Mouse (Mus musculus): ENCODE measurements around the gene Megf8.

DNA sequence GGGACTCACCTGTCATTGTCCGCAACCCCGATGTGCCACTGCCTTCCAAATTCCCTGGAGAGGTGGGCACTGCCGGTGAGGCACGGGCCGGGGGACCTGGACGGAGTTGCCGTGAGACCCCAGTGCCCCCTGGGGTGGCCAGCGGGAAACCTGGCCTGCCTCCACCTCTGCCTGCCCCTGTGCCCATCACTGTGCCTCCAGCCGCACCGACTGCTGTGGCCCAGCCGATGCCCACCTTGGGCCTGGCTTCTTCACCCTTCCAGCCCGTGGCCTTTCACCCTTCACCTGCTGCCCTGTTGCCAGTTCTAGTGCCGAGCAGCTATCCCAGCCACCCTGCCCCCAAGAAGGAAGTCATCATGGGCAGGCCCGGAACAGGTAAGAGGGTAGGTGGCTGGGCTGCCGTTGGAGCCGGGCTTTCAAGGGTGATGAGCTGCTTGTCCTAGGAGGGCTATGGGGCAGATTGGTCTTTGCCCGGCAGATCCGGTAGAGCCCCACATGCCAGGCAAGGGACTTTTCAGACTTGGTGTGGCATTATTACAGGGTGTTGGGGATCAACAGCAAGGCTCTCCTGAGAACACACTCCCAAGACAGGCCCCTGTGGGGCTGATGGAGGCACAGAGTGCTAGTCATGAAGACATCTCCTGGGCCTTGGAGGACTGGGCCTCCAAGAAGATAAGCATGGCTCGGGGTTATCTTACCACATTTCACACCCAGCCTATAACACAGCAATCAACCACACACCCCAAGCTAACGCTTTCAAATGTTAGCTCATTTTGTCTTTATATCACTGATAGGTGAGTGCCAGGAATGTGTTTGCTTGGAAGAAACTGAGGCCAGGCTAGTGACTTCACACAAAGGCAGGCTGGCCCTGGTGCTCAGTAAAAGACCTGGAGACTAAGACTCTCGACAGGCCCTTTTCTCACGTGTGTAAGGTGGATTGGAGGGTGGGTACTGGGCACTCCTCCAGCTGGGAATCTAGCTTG, 43.4 kb upstream of the Megf8 start:
- TF ChIP-seq CTCF (IDR thresholded peaks at IDR 0.05) (no peak), EP300 (IDR thresholded peaks at IDR 0.05) (no peak)

All from lung, postnatal 0 days (tissue).